ENCODE assay signal across 9 mouse cellular contexts in genomic region chr12:72427722-72428126, GRCm38 (mm10). TPM values are rescaled to one million over a fixed set of nuclear protein-coding genes. Genes with fewer than 3 reads are reported as not detected.
A peak's percentile ranks its signal among the peaks of the same experiment; 100 is the strongest.
DNase-seq lines count a peak whose midpoint lies in the region; ATAC-seq and TF ChIP-seq lines count a peak whose summit lies in the region.
"Had no signal": no experiment of that assay in that cellular context is flagged by ENCODE, and none has a peak within 500 bp of the region (broad histone marks: within the 10 kb centered on the region; RNA-seq: fewer than 3 reads in every experiment).

No protein-coding gene starts in this region.

- TF ChIP-seq CTCF in hindbrain, postnatal 0 days (IDR thresholded peaks at IDR 0.05; ENCODE audit: low read depth), result peak; percentile 96
- peak; percentile 77 for TF ChIP-seq CTCF in left cerebral cortex, adult 2 months (IDR thresholded peaks at IDR 0.05)

- DNase-seq in ZHBTc4 (ENCODE audit: low read depth, low spot score), result peak; percentile 89
- peak; percentile 93 to 94 for DNase-seq in cerebellum, postnatal 10 days
- DNase-seq in frontal cortex, postnatal 25 days (ENCODE audit: low spot score in 2 of 2), result peak; percentile 71 to 76
- peak; percentile 91 for DNase-seq in hindbrain, postnatal 0 days (ENCODE audit: low spot score)
- DNase-seq in left cerebral cortex, adult 2 months (ENCODE audit: extremely low spot score in 1 of 2, low spot score in 2 of 2), result peak; percentile 81 to 83
- DNase-seq in right cerebral cortex, postnatal 10 days (ENCODE audit: low spot score in 2 of 2), result peak; percentile 85 to 87

- no peak overlapping the region for H3K27ac ChIP-seq in hindbrain, postnatal 0 days
- H3K27ac ChIP-seq in left cerebral cortex, adult 2 months, result no peak overlapping the region
- H3K27ac ChIP-seq: liver, embryonic 15.5 days had no signal

- intact Hi-C loops in left cerebral cortex, adult 2 months (cut with DNase I), result loop anchor here (1.0 kb wide), 1 partner anchor 323 kb away; no protein-coding TSS in a partner anchor

- no peaks in the 10 kb centered on the region for H3K4me1 ChIP-seq in hindbrain, postnatal 0 days (ENCODE audit: insufficient read depth, low read length)
- H3K4me1 ChIP-seq: liver, embryonic 15.5 days had no signal

- H3K36me3 ChIP-seq in hindbrain, postnatal 0 days (ENCODE audit: insufficient read depth, low read length), result no peaks in the 10 kb centered on the region
- H3K36me3 ChIP-seq: liver, embryonic 15.5 days had no signal

- H3K9ac ChIP-seq in hindbrain, postnatal 0 days (replicated peaks; ENCODE audit: low read length), result no peak overlapping the region
- H3K9ac ChIP-seq: liver, embryonic 15.5 days had no signal

- no peak overlapping the region for H3K4me3 ChIP-seq in hindbrain, postnatal 0 days (ENCODE audit: low read length)
- H3K4me3 ChIP-seq in left cerebral cortex, adult 2 months, result no peak overlapping the region
- H3K4me3 ChIP-seq: liver, embryonic 15.5 days had no signal

- peak; percentile 84 for ATAC-seq in hindbrain, postnatal 0 days
- peak; percentile 87 for ATAC-seq in megakaryocyte progenitor cell, adult 5-6 weeks (replicated peaks; ENCODE audit: poor library complexity)
- ATAC-seq in activated CD4-positive, CD25-positive, alpha-beta regulatory T cell, adult 4 months, result no peak

- no peaks in the 10 kb centered on the region for H3K9me3 ChIP-seq in hindbrain, postnatal 0 days (ENCODE audit: low read length)
- H3K9me3 ChIP-seq: liver, embryonic 15.5 days had no signal

- H3K27me3 ChIP-seq in hindbrain, postnatal 0 days (ENCODE audit: insufficient read depth, low read length), result no peaks in the 10 kb centered on the region
- H3K27me3 ChIP-seq: liver, embryonic 15.5 days had no signal

- WGBS in hindbrain, postnatal 0 days, result 20% methylated on average over 11 of the region's 11 CpGs

- peak overlapping the region; percentile 39 for H3K4me2 ChIP-seq in hindbrain, postnatal 0 days (ENCODE audit: low read depth, low read length)
- H3K4me2 ChIP-seq: liver, embryonic 15.5 days had no signal

RNA-seq across cellular contexts. Expression of gene Lrrc9, which starts 13.9 kb away (rescaled TPM):
- total RNA-seq in hindbrain, postnatal 0 days (2014; rRNA removed), result 3.1 and 3.7 TPM in 2 replicates
- polyA plus RNA-seq in hindbrain, postnatal 0 days (2015; fragmentation: Nextera tagmentation; extraction: Ambion mirVana), result 2.9 and 3.8 TPM in 2 replicates
- total RNA-seq in left cerebral cortex, adult 2 months (2021), result 1 to 10 TPM; 2.5 TPM
- total RNA-seq in megakaryocyte progenitor cell, adult 5-6 weeks (2015), result 0.56 and 2.7 TPM in 2 replicates
- 0.42 and 1.1 TPM in 2 replicates for total RNA-seq in megakaryocyte progenitor cell, adult 5-6 weeks (2017)
- not detected for polyA plus RNA-seq in activated CD4-positive, CD25-positive, alpha-beta regulatory T cell, adult 4 months (2017; shearing (Covaris generic))

RNA-seq across cellular contexts. Expression of gene Rtn1, which starts 18.9 kb away (rescaled TPM):
- 1,721 and 1,894 TPM in 2 replicates for total RNA-seq in hindbrain, postnatal 0 days (2014; rRNA removed)
- polyA plus RNA-seq in hindbrain, postnatal 0 days (2015; fragmentation: Nextera tagmentation; extraction: Ambion mirVana), result 3,263 and 3,445 TPM in 2 replicates
- total RNA-seq in left cerebral cortex, adult 2 months (2021), result 1,000 to 10,000 TPM; 1,445 to 1,455 TPM
- 0.02 TPM in 1 of 2 replicates, not detected in the other for total RNA-seq in megakaryocyte progenitor cell, adult 5-6 weeks (2015)
- total RNA-seq in megakaryocyte progenitor cell, adult 5-6 weeks (2017), result 0.07 TPM in 1 of 2 replicates, not detected in the other
- under 1 TPM in 1 of 2 experiments, not detected in 1; 0.12 TPM for polyA plus RNA-seq in activated CD4-positive, CD25-positive, alpha-beta regulatory T cell, adult 4 months (2017; shearing (Covaris generic))

Comparison
In these comparisons a context has a peak if more than half of its experiments do, and no peak if none do; other contexts are left out.
1. RNA of gene Rtn1, which starts 18.9 kb away (total RNA-seq): 1,721 to 1,894 TPM in hindbrain, postnatal 0 days and 1,445 to 1,455 TPM in left cerebral cortex, adult 2 months; 0.02 to 0.07 TPM in megakaryocyte progenitor cell, adult 5-6 weeks; every median in the first group is over 1,000 times any median in the second.
2. Peak in every context shown above with its lines, with median percentiles within 50 percentile points of each other: DNase-seq.